Mouse (Mus musculus): ENCODE measurements around the gene Filip1.

GRCm38 (mm10) chr9:79951984-79952383 lies 60.7 kb downstream of the Filip1 start:
- no peak for TF ChIP-seq CTCF (conservative IDR thresholded peaks at IDR 0.05; ENCODE audit: insufficient read depth, insufficient read length, low read depth, low read length)
- no peak for TF ChIP-seq POLR2A (IDR thresholded peaks at IDR 0.05; ENCODE audit: low read depth, low read length)

All from kidney, adult 2 months (tissue).